Mouse (Mus musculus): Measurements from ENCODE around the gene Mtnr1b. TPM values are rescaled to one million over a fixed set of nuclear protein-coding genes. Genes with fewer than 3 reads are reported as not detected.
"Not testable (repeated sequence)": the region's sequence is repeated elsewhere in the genome, so short reads cannot be mapped to it uniquely, and the experiment has no call there.

Mtnr1b gene
- polyA plus RNA-seq, 1 experiment from 2014 or later: not detected

GRCm38 (mm10) chr9:15880754-15881153 is 6.4 kb upstream of the Mtnr1b start:
- H3K9ac ChIP-seq (ENCODE audit: low read length): no peak overlapping the region
- no peaks in the 10 kb centered on the region for H3K4me1 ChIP-seq (ENCODE audit: control insufficient read depth, insufficient read depth, low read length)
- no peaks in the 10 kb centered on the region for H3K36me3 ChIP-seq (ENCODE audit: control insufficient read depth, insufficient read depth, low read length)
- no peak overlapping the region for H3K4me3 ChIP-seq (replicated peaks; ENCODE audit: low read length)
- H3K9me3 ChIP-seq (replicated peaks; ENCODE audit: control insufficient read depth, low read length): no peaks in the 10 kb centered on the region
- ATAC-seq (ENCODE audit: insufficient read depth, low FRiP score): no peak
- H3K4me2 ChIP-seq (ENCODE audit: low read depth, low read length): no peak overlapping the region
- H3K27ac ChIP-seq (ENCODE audit: low read length): no peak overlapping the region
- H3K27me3 ChIP-seq (ENCODE audit: control insufficient read depth, insufficient read depth, low read length): no peaks in the 10 kb centered on the region

- no peak overlapping the region for H3K9ac ChIP-seq (ENCODE audit: low read length)
- no peak overlapping the region for H3K4me2 ChIP-seq (ENCODE audit: low read depth, low read length)
- H3K4me3 ChIP-seq (replicated peaks; ENCODE audit: low read length): no peak overlapping the region
- 22% methylated on average over 3 of the region's 3 CpGs for WGBS
- no peak overlapping the region for H3K27ac ChIP-seq (ENCODE audit: low read length)
- no peaks in the 10 kb centered on the region for H3K27me3 ChIP-seq (ENCODE audit: control insufficient read depth, insufficient read depth, low read length)
- no peaks in the 10 kb centered on the region for H3K4me1 ChIP-seq (ENCODE audit: control insufficient read depth, insufficient read depth, low read length)
- no peaks in the 10 kb centered on the region for H3K9me3 ChIP-seq (replicated peaks; ENCODE audit: control insufficient read depth, low read length)
- peak; percentile 13; the same call in 1 of the 2 replicates for ATAC-seq (ENCODE audit: insufficient read depth, low FRiP score)
- H3K36me3 ChIP-seq (ENCODE audit: control insufficient read depth, insufficient read depth, low read length): no peaks in the 10 kb centered on the region
Observed at GRCm38 (mm10) chr9:15880160-15880603, 5.8 kb upstream of the Mtnr1b start.

GRCm38 (mm10) chr9:15870013-15870412 is 4.3 kb downstream of the Mtnr1b start:
- no peaks in the 10 kb centered on the region for H3K36me3 ChIP-seq (ENCODE audit: control insufficient read depth, insufficient read depth, low read length)
- peaks cover 7% of the 10 kb centered on the region; the same call in 1 of the 2 replicates for H3K27me3 ChIP-seq (ENCODE audit: control insufficient read depth, insufficient read depth, low read length)
- H3K9me3 ChIP-seq (replicated peaks; ENCODE audit: control insufficient read depth, low read length): no peaks in the 10 kb centered on the region
- no peak overlapping the region for H3K4me3 ChIP-seq (replicated peaks; ENCODE audit: low read length)
- no peak overlapping the region for H3K4me2 ChIP-seq (ENCODE audit: low read depth, low read length)
- no peak for ATAC-seq (ENCODE audit: insufficient read depth, low FRiP score)
- no peak overlapping the region for H3K9ac ChIP-seq (ENCODE audit: low read length)
- 53% methylated on average over 4 of the region's 4 CpGs for WGBS
- no peak overlapping the region for H3K27ac ChIP-seq (ENCODE audit: low read length)
- no peaks in the 10 kb centered on the region for H3K4me1 ChIP-seq (ENCODE audit: control insufficient read depth, insufficient read depth, low read length)

GRCm38 (mm10) chr9:15869456-15869855 is 4.9 kb downstream of the Mtnr1b start:
- no peak overlapping the region for H3K4me3 ChIP-seq (replicated peaks; ENCODE audit: low read length)
- no peak overlapping the region for H3K4me2 ChIP-seq (ENCODE audit: low read depth, low read length)
- no peaks in the 10 kb centered on the region for H3K36me3 ChIP-seq (ENCODE audit: control insufficient read depth, insufficient read depth, low read length)
- no peak overlapping the region for H3K27ac ChIP-seq (ENCODE audit: low read length)
- ATAC-seq (ENCODE audit: insufficient read depth, low FRiP score): no peak
- 54% methylated on average over 4 of the region's 4 CpGs for WGBS
- no peaks in the 10 kb centered on the region for H3K9me3 ChIP-seq (replicated peaks; ENCODE audit: control insufficient read depth, low read length)
- no peaks in the 10 kb centered on the region for H3K4me1 ChIP-seq (ENCODE audit: control insufficient read depth, insufficient read depth, low read length)
- no peak overlapping the region for H3K9ac ChIP-seq (ENCODE audit: low read length)
- peaks cover 6% of the 10 kb centered on the region; the same call in 1 of the 2 replicates for H3K27me3 ChIP-seq (ENCODE audit: control insufficient read depth, insufficient read depth, low read length)

GRCm38 (mm10) chr9:15866280-15867072 is 7.9 kb downstream of the Mtnr1b start:
- Histone ChIP-seq H3K4me1 (ENCODE audit: control insufficient read depth, insufficient read depth, low read length) (no peaks in the 10 kb centered on the region), H3K4me3 (replicated peaks; ENCODE audit: low read length) (no peak overlapping the region), H3K27me3 (ENCODE audit: control insufficient read depth, insufficient read depth, low read length) (no peaks in the 10 kb centered on the region), H3K9me3 (replicated peaks; ENCODE audit: control insufficient read depth, low read length) (no peaks in the 10 kb centered on the region), H3K4me2 (ENCODE audit: low read depth, low read length) (no peak overlapping the region), H3K27ac (ENCODE audit: low read length) (no peak overlapping the region), H3K36me3 (ENCODE audit: control insufficient read depth, insufficient read depth, low read length) (no peaks in the 10 kb centered on the region), H3K9ac (ENCODE audit: low read length) (no peak overlapping the region)
- 65% methylated on average over 10 of the region's 10 CpGs for WGBS
- no peak for ATAC-seq (ENCODE audit: insufficient read depth, low FRiP score)

- Histone ChIP-seq H3K36me3 (ENCODE audit: control insufficient read depth, insufficient read depth, low read length) (no peaks in the 10 kb centered on the region), H3K9me3 (replicated peaks; ENCODE audit: control insufficient read depth, low read length) (no peaks in the 10 kb centered on the region), H3K27me3 (ENCODE audit: control insufficient read depth, insufficient read depth, low read length) (no peaks in the 10 kb centered on the region), H3K27ac (ENCODE audit: low read length) (no peak overlapping the region), H3K4me1 (ENCODE audit: control insufficient read depth, insufficient read depth, low read length) (no peaks in the 10 kb centered on the region), H3K9ac (ENCODE audit: low read length) (no peak overlapping the region), H3K4me2 (ENCODE audit: low read depth, low read length) (no peak overlapping the region), H3K4me3 (replicated peaks; ENCODE audit: low read length) (no peak overlapping the region)
- WGBS: 70% methylated on average over 5 of the region's 5 CpGs
- ATAC-seq (ENCODE audit: insufficient read depth, low FRiP score): no peak
Observed at GRCm38 (mm10) chr9:15861402-15861801, 13.0 kb downstream of the Mtnr1b start.

- no peak overlapping the region for H3K4me2 ChIP-seq (ENCODE audit: low read depth, low read length)
- no peaks in the 10 kb centered on the region for H3K4me1 ChIP-seq (ENCODE audit: control insufficient read depth, insufficient read depth, low read length)
- H3K27ac ChIP-seq (ENCODE audit: low read length): no peak overlapping the region
- H3K9ac ChIP-seq (ENCODE audit: low read length): no peak overlapping the region
- H3K27me3 ChIP-seq (ENCODE audit: control insufficient read depth, insufficient read depth, low read length): no peaks in the 10 kb centered on the region
- H3K36me3 ChIP-seq (ENCODE audit: control insufficient read depth, insufficient read depth, low read length): no peaks in the 10 kb centered on the region
- ATAC-seq (ENCODE audit: insufficient read depth, low FRiP score): no peak
- no peaks in the 10 kb centered on the region for H3K9me3 ChIP-seq (replicated peaks; ENCODE audit: control insufficient read depth, low read length)
- no peak overlapping the region for H3K4me3 ChIP-seq (replicated peaks; ENCODE audit: low read length)
Observed at GRCm38 (mm10) chr9:15850749-15851148, 23.6 kb downstream of the Mtnr1b start.

- Histone ChIP-seq H3K4me1 (ENCODE audit: control insufficient read depth, insufficient read depth, low read length) (no peaks in the 10 kb centered on the region), H3K36me3 (ENCODE audit: control insufficient read depth, insufficient read depth, low read length) (no peaks in the 10 kb centered on the region), H3K9ac (ENCODE audit: low read length) (no peak overlapping the region), H3K27ac (ENCODE audit: low read length) (no peak overlapping the region), H3K9me3 (replicated peaks; ENCODE audit: control insufficient read depth, low read length) (no peaks in the 10 kb centered on the region), H3K4me3 (replicated peaks; ENCODE audit: low read length) (no peak overlapping the region), H3K27me3 (ENCODE audit: control insufficient read depth, insufficient read depth, low read length) (no peaks in the 10 kb centered on the region), H3K4me2 (ENCODE audit: low read depth, low read length) (no peak overlapping the region)
- no peak for ATAC-seq (ENCODE audit: insufficient read depth, low FRiP score)
- 75% methylated on average over 8 of the region's 8 CpGs for WGBS
Observed at GRCm38 (mm10) chr9:15845390-15845789, 29.0 kb downstream of the Mtnr1b start.

- not testable (repeated sequence) for H3K9me3 ChIP-seq (replicated peaks; ENCODE audit: control insufficient read depth, low read length); ATAC-seq (ENCODE audit: insufficient read depth, low FRiP score); H3K27ac ChIP-seq (ENCODE audit: low read length); H3K9ac ChIP-seq (ENCODE audit: low read length); H3K4me1 ChIP-seq (ENCODE audit: control insufficient read depth, insufficient read depth, low read length); H3K4me2 ChIP-seq (ENCODE audit: low read depth, low read length); H3K4me3 ChIP-seq (replicated peaks; ENCODE audit: low read length); H3K36me3 ChIP-seq (ENCODE audit: control insufficient read depth, insufficient read depth, low read length); H3K27me3 ChIP-seq (ENCODE audit: control insufficient read depth, insufficient read depth, low read length)
- WGBS: 69% methylated on average over 4 of the region's 4 CpGs
Observed at GRCm38 (mm10) chr9:15844936-15845335, 29.4 kb downstream of the Mtnr1b start.

Measured in stomach, embryonic 16.5 days (tissue).